Comparison of ENCODE assay signal across 9 mouse cellular contexts in genomic region chr6:67510752-67511151, GRCm38 (mm10). TPM values are rescaled to one million over a fixed set of nuclear protein-coding genes. Genes with fewer than 3 reads are reported as not detected.
A peak's percentile ranks its signal among the peaks of the same experiment; 100 is the strongest.
DNase-seq lines count a peak whose midpoint lies in the region; ATAC-seq lines count a peak whose summit lies in the region.
"Had no signal": no experiment of that assay in that cellular context is flagged by ENCODE, and none has a peak within 500 bp of the region (broad histone marks: within the 10 kb centered on the region; RNA-seq: fewer than 3 reads in every experiment).

No protein-coding gene starts in this region.

- peak; percentile 60; the same call in 1 of the 2 replicates for ATAC-seq in forebrain, embryonic 11.5 days (replicated peaks; ENCODE audit: low FRiP score)
- no peak for ATAC-seq in forebrain, embryonic 15.5 days (replicated peaks)
- ATAC-seq in midbrain, embryonic 11.5 days (ENCODE audit: low FRiP score) = peak; percentile 62
- no peak for ATAC-seq in midbrain, embryonic 13.5 days

- H3K9ac ChIP-seq in forebrain, embryonic 11.5 days (ENCODE audit: low read length) = no peak overlapping the region
- H3K9ac ChIP-seq in forebrain, embryonic 15.5 days (replicated peaks) = no peak overlapping the region
- H3K9ac ChIP-seq in midbrain, embryonic 11.5 days (ENCODE audit: low read length) = no peak overlapping the region
- H3K9ac ChIP-seq in midbrain, embryonic 13.5 days (replicated peaks) = no peak overlapping the region
- H3K9ac ChIP-seq: heart, embryonic 13.5 days had no signal

- no peaks in the 10 kb centered on the region for H3K4me1 ChIP-seq in forebrain, embryonic 11.5 days (replicated peaks; ENCODE audit: control insufficient read depth, insufficient read depth, low read length)
- no peaks in the 10 kb centered on the region for H3K4me1 ChIP-seq in forebrain, embryonic 15.5 days
- no peaks in the 10 kb centered on the region for H3K4me1 ChIP-seq in midbrain, embryonic 11.5 days (ENCODE audit: control insufficient read depth, insufficient read depth, low read length)
- no peaks in the 10 kb centered on the region for H3K4me1 ChIP-seq in midbrain, embryonic 13.5 days (replicated peaks)
- H3K4me1 ChIP-seq: heart, embryonic 13.5 days had no signal

- H3K27me3 ChIP-seq in forebrain, embryonic 11.5 days (ENCODE audit: control insufficient read depth, insufficient read depth, low read length) = no peaks in the 10 kb centered on the region
- no peaks in the 10 kb centered on the region for H3K27me3 ChIP-seq in forebrain, embryonic 15.5 days
- H3K27me3 ChIP-seq in midbrain, embryonic 11.5 days (ENCODE audit: control insufficient read depth, insufficient read depth, low read length) = no peaks in the 10 kb centered on the region
- H3K27me3 ChIP-seq in midbrain, embryonic 13.5 days = no peaks in the 10 kb centered on the region
- H3K27me3 ChIP-seq: heart, embryonic 13.5 days had no signal

- H3K9me3 ChIP-seq in forebrain, embryonic 11.5 days (ENCODE audit: control insufficient read depth, low read length) = no peaks in the 10 kb centered on the region
- no peaks in the 10 kb centered on the region for H3K9me3 ChIP-seq in forebrain, embryonic 15.5 days
- H3K9me3 ChIP-seq in midbrain, embryonic 11.5 days (ENCODE audit: control insufficient read depth, low read length) = no peaks in the 10 kb centered on the region
- H3K9me3 ChIP-seq in midbrain, embryonic 13.5 days = no peaks in the 10 kb centered on the region
- H3K9me3 ChIP-seq: heart, embryonic 13.5 days had no signal

- H3K36me3 ChIP-seq in forebrain, embryonic 11.5 days (ENCODE audit: control insufficient read depth, insufficient read depth, low read length) = no peaks in the 10 kb centered on the region
- no peaks in the 10 kb centered on the region for H3K36me3 ChIP-seq in forebrain, embryonic 15.5 days
- H3K36me3 ChIP-seq in midbrain, embryonic 11.5 days (ENCODE audit: control insufficient read depth, insufficient read depth, low read length) = no peaks in the 10 kb centered on the region
- H3K36me3 ChIP-seq in midbrain, embryonic 13.5 days = no peaks in the 10 kb centered on the region
- H3K36me3 ChIP-seq: heart, embryonic 13.5 days had no signal

- H3K4me2 ChIP-seq in forebrain, embryonic 11.5 days (ENCODE audit: low read depth, low read length, severe bottlenecking) = no peak overlapping the region
- H3K4me2 ChIP-seq in forebrain, embryonic 15.5 days (replicated peaks) = no peak overlapping the region
- no peak overlapping the region for H3K4me2 ChIP-seq in midbrain, embryonic 11.5 days
- no peak overlapping the region for H3K4me2 ChIP-seq in midbrain, embryonic 13.5 days (replicated peaks)
- H3K4me2 ChIP-seq: heart, embryonic 13.5 days had no signal

- H3K27ac ChIP-seq in forebrain, embryonic 11.5 days (ENCODE audit: low read depth, low read length) = no peak overlapping the region
- H3K27ac ChIP-seq in forebrain, embryonic 15.5 days (replicated peaks) = no peak overlapping the region
- H3K27ac ChIP-seq in midbrain, embryonic 11.5 days (ENCODE audit: low read depth, low read length) = no peak overlapping the region
- no peak overlapping the region for H3K27ac ChIP-seq in midbrain, embryonic 13.5 days
- H3K27ac ChIP-seq: heart, embryonic 13.5 days had no signal

- no peak overlapping the region for H3K4me3 ChIP-seq in forebrain, embryonic 11.5 days (ENCODE audit: low read depth, low read length)
- H3K4me3 ChIP-seq in forebrain, embryonic 15.5 days = no peak overlapping the region
- no peak overlapping the region for H3K4me3 ChIP-seq in midbrain, embryonic 11.5 days (ENCODE audit: low read depth, low read length)
- H3K4me3 ChIP-seq in midbrain, embryonic 13.5 days (replicated peaks) = no peak overlapping the region
- H3K4me3 ChIP-seq: heart, embryonic 13.5 days had no signal

- no peak for DNase-seq in forebrain, embryonic 11.5 days (ENCODE audit: low spot score)
- DNase-seq in midbrain, embryonic 11.5 days (ENCODE audit: low spot score, missing footprints) = peak; percentile 87
- peak; percentile 29 for DNase-seq in embryo, embryonic 11.5 days (ENCODE audit: low read depth, low spot score)
- DNase-seq in kidney, postnatal 36 days = peak; percentile 39 to 77
- DNase-seq in naive thymus-derived CD4-positive, alpha-beta T cell, adult 2 months (ENCODE audit: low read depth) = peak; percentile 53
- DNase-seq in urinary bladder, postnatal 25 days (ENCODE audit: low spot score) = peak; percentile 46

RNA-seq across cellular contexts. Expression of gene Il23r, which starts 19.1 kb away (rescaled TPM):
- not detected in 2 replicates for polyA plus RNA-seq in forebrain, embryonic 11.5 days (2014; fragmentation: Nextera tagmentation; extraction: Ambion mirVana)
- not detected in 2 replicates for polyA plus RNA-seq in forebrain, embryonic 15.5 days (2015; fragmentation: Nextera tagmentation; extraction: Ambion mirVana)
- polyA plus RNA-seq in midbrain, embryonic 11.5 days (2014; fragmentation: Nextera tagmentation; extraction: Ambion mirVana) = 0.06 TPM in 1 of 2 replicates, not detected in the other
- polyA plus RNA-seq in midbrain, embryonic 13.5 days (2015; fragmentation: Nextera tagmentation; extraction: Ambion mirVana) = not detected in 2 replicates
- polyA plus RNA-seq: heart, embryonic 13.5 days had no signal

RNA-seq across cellular contexts. Expression of gene Tacstd2, which starts 24.8 kb away (rescaled TPM):
- polyA plus RNA-seq in forebrain, embryonic 11.5 days (2014; fragmentation: Nextera tagmentation; extraction: Ambion mirVana) = 5.4 and 7.0 TPM in 2 replicates
- polyA plus RNA-seq in forebrain, embryonic 15.5 days (2015; fragmentation: Nextera tagmentation; extraction: Ambion mirVana) = 0.47 and 0.55 TPM in 2 replicates
- polyA plus RNA-seq in midbrain, embryonic 11.5 days (2014; fragmentation: Nextera tagmentation; extraction: Ambion mirVana) = 3.9 and 4.0 TPM in 2 replicates
- 0.18 and 0.20 TPM in 2 replicates for polyA plus RNA-seq in midbrain, embryonic 13.5 days (2015; fragmentation: Nextera tagmentation; extraction: Ambion mirVana)

Comparison
In these comparisons a context has a peak if more than half of its experiments do, and no peak if none do; other contexts are left out.
1. ATAC-seq: peak in forebrain, embryonic 11.5 days (single experiment) and midbrain, embryonic 11.5 days (single experiment); none in forebrain, embryonic 15.5 days (single experiment) and midbrain, embryonic 13.5 days (single experiment).